Mouse (Mus musculus): ENCODE results near the gene Zfp865.
A peak's percentile ranks its signal among the peaks of the same experiment; 100 is the strongest.
"Not testable (repeated sequence)": the region's sequence is repeated elsewhere in the genome, so short reads cannot be mapped to it uniquely, and the experiment has no call there.

Zfp865 gene

GRCm38 (mm10) chr7:5052931-5053343 lies 32.8 kb downstream of the Zfp865 start:
- peak in 1 of 2 experiments; percentile 47 for DNase-seq

DNA sequence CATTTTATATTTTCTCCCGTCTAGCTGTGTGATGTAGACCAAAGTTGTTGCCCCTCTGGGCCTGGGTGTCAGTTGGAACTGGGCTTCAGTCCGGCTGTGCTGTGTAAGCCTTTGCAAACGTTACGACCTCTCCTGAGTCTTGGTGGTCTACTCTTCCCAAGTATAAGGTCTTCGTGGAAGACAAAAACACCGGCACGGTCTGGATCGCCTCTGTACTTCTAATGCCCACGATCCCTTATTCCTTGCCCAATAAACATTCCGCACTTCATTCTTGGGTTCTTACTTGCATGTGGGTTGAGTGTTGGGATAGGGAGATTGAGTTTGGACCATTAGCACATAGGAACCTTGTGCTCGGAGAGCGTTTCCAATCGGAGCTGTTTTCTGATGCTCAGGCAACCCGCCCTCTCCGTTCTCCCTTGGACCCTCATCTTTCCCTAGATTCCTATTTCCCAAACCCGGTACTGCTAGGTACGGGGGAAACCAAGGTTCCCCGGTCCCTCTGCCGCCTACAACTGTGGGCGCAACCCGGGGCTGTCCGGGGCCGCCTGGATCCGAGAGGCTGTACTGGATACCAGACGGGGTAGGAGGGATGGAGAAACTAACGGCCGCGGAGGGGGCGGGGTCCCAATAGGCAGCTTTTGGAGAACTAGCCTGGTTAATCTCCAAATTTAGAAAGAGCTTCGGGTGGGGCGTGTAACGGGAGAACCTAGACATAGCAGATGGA lies 33.4 kb downstream of the Zfp865 start:
- no peak for DNase-seq

DNA sequence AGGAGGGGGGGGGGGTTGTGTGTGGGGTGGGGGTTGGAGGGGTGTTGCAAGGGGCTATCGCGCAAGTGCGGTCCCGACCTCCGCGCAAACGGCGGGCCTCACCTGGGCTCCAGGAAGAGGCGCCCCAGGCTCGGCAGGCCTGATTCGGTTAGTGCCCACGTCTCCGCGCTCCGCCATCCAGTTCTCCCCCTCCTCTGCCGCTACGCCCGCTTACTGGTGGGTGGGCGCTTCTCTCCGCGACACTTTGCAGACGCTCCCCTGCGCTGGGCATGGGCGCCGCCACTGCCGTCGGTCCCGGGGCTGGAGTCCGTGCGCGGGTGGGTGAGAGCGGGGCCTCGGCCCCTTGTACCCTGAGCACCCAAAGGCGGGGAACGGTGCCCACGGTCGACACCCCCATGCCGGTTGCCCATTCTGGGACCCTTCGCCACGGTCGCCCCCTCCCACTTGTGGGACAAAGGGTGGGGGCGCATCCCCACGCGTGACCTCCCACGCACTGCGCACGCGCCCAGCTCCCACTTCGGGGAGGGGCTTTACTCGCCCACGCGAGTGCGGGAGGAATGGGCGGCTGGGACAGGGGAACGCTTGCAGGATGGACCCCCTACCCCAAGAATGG lies 36.6 kb downstream of the Zfp865 start:
- DNase-seq, result no peak

GRCm38 (mm10) chr7:5057381-5057780 lies 37.2 kb downstream of the Zfp865 start:
- no peak for DNase-seq

DNA sequence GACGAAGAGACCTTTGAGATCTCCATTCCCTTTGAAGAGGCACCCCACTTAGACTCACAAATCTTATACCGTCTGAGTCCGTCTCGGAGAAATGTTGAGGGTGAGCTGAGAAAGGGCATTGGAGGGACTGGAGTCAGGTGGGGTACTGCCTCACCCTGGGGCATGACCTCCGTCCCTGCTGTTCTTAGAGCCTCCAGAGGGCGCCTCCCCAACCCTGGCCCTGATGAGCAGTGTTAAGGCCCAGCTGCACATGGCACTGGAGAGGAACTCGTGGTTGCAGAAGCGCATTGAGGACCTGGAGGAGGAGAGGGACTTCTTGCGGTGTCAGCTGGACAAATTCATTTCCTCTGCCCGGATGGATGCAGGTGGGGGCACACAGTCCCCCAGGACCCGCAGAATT lies 37.6 kb downstream of the Zfp865 start:
- DNase-seq, result peak in 1 of 2 experiments; percentile 12

- DNase-seq, result no peak
These were observed 38.5 kb downstream of the Zfp865 start for GRCm38 (mm10) chr7:5058631-5059030.

GRCm38 (mm10) chr7:5059421-5059820 lies 39.2 kb downstream of the Zfp865 start:
- DNase-seq, result no peak

GRCm38 (mm10) chr7:5060239-5060731 lies 40.1 kb downstream of the Zfp865 start:
- peak; percentile 90 to 91 for DNase-seq

DNA sequence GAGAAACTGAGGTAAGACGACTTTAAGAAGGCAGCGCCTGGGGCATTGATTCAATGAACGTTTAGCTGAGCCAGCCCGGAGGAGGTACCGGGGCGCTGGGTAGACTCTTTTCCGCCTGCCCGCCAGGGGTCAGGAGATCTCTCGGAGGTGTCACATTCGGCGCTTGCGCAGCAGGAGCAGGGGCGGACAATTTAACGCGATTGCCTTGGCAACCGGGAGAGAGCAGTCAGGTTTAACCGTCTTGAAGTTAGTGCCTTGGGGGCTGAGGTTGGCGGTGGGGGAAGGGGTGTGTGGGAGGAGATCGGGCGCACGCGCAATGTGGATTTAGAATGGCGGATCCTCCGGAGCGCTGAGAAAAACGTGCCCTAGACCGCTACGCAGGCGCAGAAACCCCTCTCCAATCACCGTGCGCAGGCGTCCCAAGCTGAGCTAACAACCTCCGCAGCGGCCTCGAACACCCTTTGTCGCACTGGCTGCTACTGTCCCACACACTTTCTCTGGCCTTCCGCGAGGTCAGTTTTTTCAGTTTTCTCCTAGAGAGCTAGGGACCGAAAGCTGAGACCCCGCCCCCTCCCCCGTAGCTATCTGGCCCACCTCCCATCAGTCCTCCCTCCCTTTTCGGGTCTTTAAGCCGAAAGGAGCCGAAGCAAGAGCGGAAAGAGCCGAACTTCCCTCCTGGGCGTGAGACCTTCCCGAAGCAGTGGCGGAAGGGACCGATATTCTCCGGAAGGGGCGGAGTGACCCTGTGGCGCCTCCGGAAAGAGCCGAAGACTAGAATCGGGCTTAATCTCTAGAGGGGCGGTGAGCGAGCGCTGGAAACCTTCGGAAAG lies 41.0 kb downstream of the Zfp865 start:
- DNase-seq, result peak; percentile 98 to 100

DNA sequence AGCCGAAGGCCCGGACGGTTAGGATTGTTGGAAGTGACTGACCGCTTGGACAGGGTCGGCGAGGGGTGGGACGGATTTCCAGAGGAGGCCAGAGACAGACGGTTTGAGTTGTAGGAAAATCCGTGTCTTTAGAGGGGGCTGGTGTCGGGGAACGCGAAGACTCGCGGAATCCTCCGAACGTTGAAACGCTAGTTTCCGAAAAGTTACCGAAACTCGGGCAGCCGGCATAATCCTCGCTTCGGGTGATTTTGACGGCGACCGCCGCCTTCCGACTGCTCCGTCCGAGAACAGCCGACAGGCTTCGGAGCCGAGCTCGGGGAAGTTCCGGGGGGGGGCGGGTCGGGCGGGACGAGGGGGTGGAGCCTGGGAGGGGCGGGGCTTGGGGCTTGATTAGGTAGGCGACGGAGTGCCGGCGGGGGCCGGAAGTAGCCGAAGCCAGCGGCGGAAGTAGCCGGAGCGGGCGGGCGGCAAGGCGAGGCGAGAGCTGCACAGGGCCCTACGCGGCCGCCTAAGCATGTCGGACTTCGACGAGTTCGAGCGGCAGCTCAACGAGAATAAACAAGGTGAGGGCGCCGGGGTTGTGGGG lies 41.7 kb downstream of the Zfp865 start, which contains the start of gene U2af2:
Gene U2af2 (plus strand): TSS at position 370 of the 586 bp plus-strand sequence.
- DNase-seq, result peak; percentile 97

DNA sequence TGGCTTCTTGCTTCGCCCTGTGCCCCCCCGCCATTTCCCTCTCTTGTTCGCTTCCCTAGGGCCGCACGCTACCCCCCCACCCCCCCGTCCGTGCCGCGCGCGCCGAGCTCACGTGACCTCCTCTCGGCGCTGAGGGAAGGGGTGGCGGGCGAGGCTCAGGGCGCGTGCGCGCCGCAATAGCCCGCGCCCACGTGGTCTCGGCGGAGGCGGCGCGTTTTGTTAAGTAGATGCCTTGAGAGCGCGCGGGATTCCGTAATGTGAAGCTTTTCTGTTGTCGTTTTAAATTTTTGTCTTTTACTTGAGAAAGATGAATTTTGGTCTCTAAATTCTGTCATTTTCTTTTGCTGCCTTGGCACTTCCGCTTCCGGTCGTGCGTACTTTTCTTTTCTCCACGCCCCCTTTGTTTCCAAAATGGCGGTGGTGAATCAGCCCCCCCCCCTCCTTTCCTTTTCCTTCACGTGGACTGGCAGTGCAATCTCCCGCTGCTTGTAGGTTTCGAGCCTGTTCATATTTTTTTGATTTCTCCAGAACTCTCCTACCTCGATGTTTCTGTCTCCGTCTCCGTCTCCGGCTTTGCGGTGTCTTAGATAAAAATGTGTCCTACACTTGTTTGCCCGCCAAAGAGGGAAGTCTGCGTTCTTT lies 42.3 kb downstream of the Zfp865 start:
- DNase-seq, result peak; percentile 81 to 84

GRCm38 (mm10) chr7:5064886-5065285 lies 44.7 kb downstream of the Zfp865 start:
- DNase-seq, result no peak

DNA sequence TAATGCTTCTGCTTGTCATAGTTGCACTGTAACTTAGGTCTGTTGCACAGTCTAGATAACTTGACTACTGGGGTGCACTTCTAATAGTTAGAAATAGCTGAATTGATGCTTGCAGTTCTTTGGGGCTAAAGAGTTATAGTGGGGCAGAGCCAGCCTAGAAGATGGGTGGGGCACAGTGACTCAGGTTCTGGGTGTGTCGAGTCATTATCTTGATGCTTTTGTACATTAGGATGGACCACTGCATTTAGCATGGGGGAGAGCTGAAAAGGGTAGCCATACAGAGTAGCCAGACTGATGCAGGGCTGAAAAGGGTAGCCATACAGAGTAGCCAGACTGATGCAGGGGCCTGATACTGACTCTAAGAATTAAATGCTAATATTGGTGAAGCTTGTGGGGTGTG lies 53.4 kb downstream of the Zfp865 start:
- no peak for DNase-seq

DNA sequence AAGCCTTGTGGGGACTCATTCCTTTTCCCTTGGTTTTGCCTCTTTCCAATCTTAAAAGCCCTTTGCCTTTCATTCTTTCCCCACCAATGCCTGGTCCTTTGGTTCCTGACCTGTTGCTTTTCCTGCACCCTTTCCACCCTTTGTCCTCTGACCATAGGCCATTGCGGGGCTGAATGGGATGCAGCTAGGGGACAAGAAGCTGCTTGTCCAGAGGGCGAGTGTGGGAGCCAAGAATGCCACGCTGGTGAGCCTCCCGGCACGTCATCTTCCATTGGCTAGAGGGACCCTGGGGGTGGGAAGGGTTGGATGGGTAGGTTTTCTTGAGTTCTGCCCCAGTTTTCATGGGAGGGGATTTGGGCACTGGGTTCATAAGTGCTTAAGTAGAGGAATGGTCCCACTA lies 54.8 kb downstream of the Zfp865 start:
- DNase-seq, result peak in 1 of 2 experiments; percentile 67

- no peak for DNase-seq
These were observed 56.8 kb downstream of the Zfp865 start for GRCm38 (mm10) chr7:5076931-5077330.

- not testable (repeated sequence) for DNase-seq
These were observed 59.3 kb downstream of the Zfp865 start for GRCm38 (mm10) chr7:5079365-5080009.

DNA sequence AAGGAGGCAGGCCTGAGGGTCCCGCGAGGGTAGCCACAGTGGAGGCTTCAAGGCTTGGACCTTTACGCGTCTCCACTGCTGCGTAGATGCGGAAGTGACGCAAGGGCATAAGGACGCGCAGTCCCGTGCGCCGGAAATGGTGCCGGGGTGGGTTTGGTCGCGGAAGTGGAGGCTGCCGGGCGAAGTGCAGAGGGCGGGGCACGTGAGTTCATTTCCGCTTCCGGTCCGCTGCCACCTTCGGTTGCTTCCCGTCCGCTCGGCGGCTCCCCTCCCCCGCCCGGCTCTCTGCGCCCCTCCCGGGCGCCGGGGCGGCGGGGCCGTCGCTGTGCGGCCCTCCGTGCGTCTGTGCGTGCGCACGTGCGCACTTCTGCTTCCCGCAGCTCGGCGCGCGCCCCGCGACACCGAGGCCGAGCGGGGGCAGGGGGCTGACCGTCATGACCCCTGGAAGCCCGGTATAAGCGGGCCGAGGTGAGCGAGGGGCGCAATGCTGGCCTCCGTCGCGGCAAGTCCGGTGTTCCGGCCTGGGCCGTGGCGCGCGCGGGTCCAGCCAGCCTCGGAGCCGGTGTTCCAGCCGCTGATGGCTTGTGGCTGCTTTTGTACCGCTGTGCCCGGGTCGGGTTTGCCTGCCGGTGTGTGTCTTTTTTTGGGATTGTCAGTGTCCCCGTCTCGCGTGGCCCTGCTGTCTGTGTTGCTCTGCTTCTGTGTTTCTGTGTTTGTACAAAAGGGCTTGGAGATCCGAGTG lies 60.0 kb downstream of the Zfp865 start, which contains the start of gene Epn1:
Gene Epn1 (plus strand): TSS at position 226 of the 742 bp plus-strand sequence.
- DNase-seq, result peak; percentile 97 to 99

GRCm38 (mm10) chr7:5080815-5081214 lies 60.6 kb downstream of the Zfp865 start:
- no peak for DNase-seq

DNA sequence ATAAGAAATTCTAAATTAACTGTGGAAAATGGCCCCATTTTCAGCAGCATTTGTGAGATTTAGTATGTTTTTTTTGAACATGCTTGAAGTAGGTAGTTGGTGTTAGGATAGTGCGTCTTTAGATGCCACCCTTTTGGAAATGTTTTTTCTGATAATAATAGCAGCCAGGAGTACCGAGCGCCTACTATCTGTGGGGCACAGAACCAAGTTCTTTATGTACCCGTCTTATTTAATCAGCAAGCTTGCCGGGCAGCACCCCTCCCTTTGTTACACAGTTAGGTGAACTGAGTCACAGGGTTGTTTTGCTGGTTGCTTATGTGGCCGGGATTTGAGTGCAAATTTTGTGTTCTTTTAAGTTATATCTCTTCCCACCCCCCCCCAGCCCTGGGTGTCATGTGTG lies 61.1 kb downstream of the Zfp865 start:
- DNase-seq, result no peak

GRCm38 (mm10) chr7:5081939-5082338 lies 61.8 kb downstream of the Zfp865 start:
- DNase-seq, result no peak
